Mouse (Mus musculus) kidney, adult 2 months (tissue): ENCODE data around the gene Nup107.

ENCODE experiments used
- CTCF ChIP-seq: fragments of 200-500 bp; conservative IDR thresholded peaks from 2 replicates; pipeline ENCODE4 v1.5.1; 2011; ENCODE audit warnings: low read depth, mild to moderate bottlenecking, control low read depth, low read length, moderate library complexity, mixed read lengths; ENCODE audit not compliant: insufficient read depth, insufficient read length
- POLR2A ChIP-seq: fragments of 200-500 bp; IDR thresholded peaks from one replicate; pipeline ENCODE4 v1.6.1; 2011; ENCODE audit warnings: low read depth, low read length, control low read depth

DNA sequence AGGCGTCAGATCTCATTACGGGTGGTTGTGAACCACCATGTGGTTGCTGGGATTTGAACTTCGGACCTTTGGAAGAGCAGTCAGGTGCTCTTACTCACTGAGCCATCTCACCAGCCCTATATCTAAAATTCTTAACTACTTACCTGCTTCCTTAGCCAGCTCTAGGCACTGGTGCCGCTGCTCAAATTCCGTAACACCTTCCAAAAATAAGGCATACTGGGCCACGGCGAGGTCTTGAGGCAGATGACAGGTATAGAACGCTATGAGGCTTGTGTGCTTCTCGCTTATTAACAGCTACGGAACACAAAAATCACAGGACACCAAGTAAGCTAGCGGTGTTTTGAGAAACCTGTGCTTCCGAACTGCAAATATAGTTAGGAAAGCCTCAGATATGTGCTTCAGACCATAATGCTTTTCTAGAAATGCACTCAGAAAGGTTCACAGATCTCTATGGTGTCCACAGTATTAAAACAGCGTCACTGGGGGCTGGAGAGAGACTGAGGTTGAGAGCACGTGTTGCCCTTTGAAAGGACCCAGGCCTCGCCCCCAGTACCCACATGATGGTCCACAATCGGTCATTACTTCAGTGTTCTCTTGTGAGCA lies 28.8 kb downstream of the Nup107 start:
- no peak for TF ChIP-seq CTCF
- no peak for TF ChIP-seq POLR2A
